Mouse (Mus musculus): ENCODE results near the gene Creb3l4. TPM values are rescaled to one million over a fixed set of nuclear protein-coding genes. Genes with fewer than 3 reads are reported as not detected.

The Creb3l4 gene
- polyA plus RNA-seq (2021; fragmentation: Nextera tagmentation) = 0.39 and 0.41 TPM in 2 replicates
- long read RNA-seq, experiment 1 = 0 reads
- long read RNA-seq, experiment 2, partial matches to known transcripts = 0 of 2 reads
- long read RNA-seq, experiment 2, other reads (novel, unspliced or antisense) = 2 of 2 reads

DNA sequence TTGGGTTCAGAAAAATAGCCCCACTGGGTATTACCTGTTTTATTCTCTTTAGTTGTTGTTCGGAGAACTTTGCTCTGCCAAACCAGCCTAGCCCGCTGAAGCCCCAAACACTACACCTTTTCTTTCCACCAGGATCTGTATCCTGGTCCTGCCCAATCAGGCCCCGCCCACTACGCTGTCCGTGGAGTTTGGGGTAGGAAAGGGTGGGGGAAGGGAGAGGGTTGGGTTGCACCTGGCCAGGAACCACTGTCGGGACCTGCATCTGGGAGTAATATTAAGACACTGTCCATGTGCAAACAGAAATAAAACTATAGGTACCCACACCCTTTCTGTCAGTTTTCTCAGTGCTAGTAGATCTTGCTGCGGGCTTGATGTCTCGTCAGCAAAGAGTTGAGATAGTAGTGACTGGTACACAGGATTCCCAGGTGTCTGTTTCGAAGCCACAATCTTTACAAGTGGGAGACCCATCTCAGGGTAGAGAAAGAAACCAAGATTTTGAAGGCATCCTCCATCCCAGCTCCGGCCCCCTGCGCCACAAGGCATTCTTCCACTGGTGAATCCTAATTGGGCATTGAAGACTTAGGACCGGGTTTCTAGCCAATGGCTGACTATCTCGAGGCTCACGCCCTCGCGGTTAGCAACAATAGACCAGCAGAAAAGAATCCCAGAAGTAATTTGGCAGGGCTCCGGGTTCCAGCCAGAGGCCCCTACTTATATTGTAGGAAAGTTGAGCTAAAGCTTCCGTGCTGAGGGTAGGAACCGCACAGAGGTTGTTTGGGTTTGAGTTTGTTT, at the start of gene Creb3l4:
Gene Creb3l4 (minus strand): TSS at position 529 of the 792 bp plus-strand sequence.

DNA sequence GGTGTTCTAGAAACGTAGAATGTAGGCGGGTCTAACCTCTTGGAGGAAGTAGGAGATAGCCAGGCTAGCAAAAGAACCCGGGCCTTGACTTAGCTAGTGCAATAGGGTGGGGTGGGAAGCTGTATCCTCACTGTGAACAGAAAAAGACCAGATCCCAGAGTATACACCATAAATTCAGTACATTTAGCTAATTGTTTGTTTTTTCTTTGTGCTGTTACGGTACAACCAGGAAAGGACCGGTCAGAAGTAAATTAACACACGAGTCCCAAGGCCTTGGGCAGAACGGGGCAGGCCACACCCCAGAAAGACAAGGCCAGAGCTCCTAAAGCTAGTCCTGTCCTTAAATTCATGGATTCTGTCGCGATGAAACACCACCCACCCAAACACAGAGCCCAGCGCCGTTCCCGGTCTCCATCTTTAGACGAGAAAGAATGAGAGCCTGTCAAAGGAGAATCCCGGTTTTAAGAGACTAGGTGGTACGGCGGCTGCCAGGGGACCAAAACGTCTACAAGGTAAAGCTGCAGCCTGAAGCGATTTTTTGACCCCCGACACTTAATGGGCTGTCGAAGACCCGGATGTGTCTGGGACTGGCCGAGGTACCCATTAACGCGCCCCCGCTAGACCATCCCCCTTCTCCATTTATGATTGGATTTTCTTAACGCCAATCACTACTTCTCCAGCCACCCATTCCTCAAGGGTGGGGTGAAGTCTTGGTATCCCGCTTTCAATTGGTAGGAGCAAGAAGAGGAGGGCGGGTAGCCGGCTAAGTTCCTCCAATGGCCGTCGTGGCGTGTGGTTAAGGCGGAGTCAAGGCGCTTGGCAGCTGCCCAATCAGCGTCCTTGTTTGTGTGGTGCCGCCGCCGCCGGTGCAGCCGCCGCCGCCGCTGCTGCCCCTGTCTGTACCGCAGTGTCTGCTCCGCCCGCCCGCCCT, 49.3 kb upstream of the Creb3l4 start, which contains the start of gene Gatad2b:
Gene Gatad2b (plus strand): TSS at position 834 of the 931 bp plus-strand sequence.

DNA sequence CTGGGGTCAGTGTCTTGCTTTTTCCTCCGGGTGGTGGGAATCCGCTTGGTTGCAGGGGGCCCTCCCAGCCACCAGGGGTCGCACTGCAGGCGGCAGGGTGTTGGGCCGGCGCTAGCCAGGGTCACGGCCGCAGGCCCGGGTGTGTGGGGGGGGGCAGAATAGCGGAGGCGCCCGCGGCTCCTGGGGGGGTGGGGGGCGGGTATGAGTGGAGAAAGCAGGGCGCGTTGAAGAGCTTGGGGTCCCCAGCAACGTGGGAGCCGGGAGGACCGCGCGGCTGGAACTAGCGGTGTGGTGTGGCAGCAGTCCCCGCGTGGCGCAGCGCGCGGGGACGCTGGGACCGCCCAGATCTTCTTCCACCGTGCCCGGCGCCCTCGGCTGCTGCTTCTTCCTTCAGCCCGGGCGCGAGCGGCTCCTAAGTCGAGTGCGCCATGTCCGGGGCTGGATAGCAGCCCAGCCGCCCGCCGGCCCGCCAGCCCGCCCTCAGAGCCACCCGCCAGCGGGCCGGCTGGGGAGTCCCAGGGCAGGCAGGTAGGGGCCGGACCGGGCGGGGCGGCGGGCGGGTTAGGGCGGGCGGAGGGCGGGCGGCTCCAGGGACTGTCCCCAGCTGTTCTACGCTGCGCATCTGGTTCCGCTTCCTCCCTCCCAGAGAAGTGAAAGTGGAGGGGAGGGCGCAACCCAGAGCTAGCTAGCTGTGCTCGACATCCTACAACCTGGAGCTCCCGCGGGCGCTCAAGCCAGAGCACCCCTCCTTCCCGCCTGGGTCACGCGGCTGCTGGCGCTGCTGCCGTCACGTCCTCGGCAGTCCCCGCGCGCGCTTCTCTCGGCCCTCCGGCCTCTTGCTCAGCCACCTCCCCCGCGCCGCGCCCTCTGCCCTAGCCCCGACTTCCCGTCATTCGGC, 22.0 kb upstream of the Creb3l4 start, which contains the start of gene Dennd4b:
Gene Dennd4b (plus strand): TSS at position 152 of the 898 bp plus-strand sequence.

DNA sequence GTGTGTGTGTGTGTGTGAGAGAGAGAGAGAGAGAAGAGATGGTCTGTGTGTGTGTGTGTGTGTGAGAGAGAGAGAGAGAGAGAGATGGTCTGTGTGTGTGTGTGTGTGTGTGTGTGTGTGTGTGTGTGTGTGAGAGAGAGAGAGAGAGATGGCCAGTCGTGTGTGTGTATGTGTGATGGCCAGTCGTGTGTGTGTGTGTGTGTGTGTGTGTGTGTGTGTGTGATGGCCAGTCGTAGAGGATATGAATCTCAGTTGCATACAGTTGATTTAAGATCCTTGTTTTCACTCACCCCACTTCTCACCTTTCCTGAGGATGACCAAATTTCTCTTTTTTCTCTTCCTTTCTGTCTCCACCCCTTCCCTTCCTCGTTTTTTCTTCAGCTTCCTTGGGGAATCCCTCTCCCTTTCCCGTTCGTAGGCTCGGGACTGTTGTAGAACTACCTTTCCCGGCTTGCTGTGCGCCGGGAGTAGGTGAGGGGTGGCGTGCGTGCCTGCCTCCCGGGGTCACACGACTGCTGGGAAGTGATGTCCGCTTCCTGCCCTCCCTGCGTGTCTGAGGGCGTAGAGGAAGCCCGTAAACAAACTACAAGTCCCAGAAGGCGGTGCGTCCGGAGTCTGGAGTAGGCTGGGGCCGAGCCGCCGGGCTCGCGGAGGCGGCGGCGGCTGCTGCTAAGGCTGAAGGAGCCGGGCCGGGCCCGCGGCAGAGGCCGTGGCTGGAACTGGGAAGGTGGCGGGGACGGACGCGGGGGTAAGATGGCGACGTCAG, 10.5 kb upstream of the Creb3l4 start, which contains the start of gene Crtc2:
Gene Crtc2 (plus strand): TSS at position 511 of the 766 bp plus-strand sequence.

DNA sequence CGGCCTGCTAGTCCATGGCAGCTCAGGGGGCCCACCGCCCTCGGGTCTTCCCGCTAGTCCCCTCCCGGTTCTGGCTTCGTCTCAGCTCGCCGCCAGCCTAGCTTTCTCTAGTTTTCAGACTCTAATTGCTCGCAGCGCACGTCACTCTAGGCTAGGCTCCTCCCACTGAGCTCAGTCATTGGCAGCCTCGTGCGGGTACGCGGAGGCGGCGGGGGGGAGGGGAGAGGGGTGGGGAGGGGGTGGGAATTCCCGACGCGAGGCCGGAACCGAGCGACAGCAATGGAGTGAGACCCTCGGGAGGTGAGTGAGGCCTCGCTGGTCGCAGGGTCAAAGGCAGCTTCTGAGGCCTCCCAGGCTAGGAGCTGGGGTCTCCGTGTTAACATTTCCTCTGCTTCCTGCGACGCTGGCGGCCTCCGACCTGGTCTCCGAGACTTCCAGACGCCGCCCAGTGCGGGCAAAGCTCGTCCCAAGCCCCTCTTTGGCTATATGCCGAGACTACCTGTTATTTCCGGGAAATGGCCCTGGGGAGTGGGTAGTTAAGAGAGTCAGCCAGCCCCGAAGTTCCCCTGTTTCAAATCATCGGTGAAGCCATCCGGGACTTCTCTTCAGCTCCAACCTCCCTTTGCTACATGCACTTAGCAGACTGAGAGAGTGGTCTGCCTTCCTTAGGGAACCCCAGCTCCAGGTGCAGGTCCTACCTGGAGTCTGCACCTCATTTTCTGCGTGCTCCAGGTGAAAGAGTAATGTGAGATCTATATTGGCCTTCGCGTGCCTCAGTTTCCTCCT, 4.8 kb upstream of the Creb3l4 start, which contains the start of gene Slc39a1:
Gene Slc39a1 (plus strand): TSS at position 213 of the 786 bp plus-strand sequence.

DNA sequence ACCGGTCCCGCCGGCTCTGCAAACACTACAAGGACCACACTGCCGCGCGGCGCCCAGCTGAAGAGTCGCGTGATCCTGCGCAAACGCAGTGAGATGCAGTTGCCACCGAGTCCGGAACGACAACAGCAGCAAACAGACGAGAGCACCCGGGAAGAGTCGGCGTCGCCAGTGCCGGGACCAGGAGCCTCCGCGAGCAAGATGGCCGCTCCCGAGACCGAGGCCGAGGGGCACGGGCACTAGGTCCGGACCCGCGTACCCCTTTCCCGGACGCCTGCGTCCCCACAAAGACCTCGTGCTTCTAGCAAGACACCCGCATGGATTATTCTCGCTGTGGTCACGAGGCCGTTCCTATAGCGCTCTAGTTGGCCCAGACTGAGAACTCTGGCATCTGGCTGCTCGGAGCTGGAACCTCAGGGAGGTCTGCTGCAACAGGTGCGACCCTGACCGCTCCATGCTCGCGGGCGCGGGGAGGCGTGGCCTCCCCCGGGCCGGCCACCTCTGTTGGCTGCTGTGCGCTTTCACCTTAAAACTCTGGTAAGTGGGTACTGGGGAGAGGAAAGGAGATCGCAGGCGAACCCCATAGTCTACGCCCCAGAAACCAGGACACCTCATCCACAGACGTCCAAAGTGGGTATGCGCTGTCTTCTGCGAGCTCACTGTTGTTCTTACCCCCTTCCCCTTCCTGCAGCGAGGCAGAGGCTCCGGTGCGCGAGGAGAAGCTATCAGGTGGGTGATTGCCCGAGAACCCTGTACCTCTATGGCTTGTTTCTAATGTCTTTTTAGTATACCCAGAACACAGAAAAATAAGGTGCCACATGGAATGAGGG, 11.6 kb downstream of the Creb3l4 start, which contains the start of gene Jtb:
Gene Jtb (plus strand): TSS at position 91 of the 827 bp plus-strand sequence.

DNA sequence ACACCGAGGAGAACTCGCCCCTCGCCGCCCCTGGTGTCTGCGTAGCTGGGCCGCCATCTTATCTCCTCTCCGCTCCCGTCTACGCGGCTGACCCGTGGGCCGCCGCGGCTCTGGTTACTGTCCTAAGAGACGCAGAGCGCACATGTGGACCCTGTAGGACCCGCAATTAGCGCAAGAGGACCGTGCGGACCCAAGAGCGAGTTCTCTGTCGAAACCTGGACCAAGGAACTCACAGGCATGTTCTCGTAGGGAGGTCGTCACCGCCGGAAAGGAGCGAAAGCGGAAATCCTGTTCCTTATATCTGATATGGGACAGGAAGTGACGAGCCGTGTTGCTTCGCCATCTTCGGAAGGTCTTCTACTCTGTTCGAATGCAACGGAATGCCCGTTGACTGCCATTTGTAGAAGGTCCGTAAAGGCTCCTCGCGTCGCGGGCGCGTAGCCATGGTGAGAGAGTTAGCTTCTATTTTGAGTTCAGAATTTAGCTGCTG, 29.9 kb downstream of the Creb3l4 start, which contains the start of the genes Rps27 and Rab13:
Gene Rps27 (minus strand): TSS at position 275 of the 490 bp plus-strand sequence.
Gene Rab13 (plus strand): TSS at position 319 of the 490 bp plus-strand sequence.

Small RNAs within 50 kb of the gene (microRNA-seq; reads per million reads assigned to microRNA genes)
- not detected for gene Mir7012

Other genes with a start within 250 kb of the Creb3l4 start
- gene Hax1, start 244.7 kb downstream of the Creb3l4 start, polyA plus RNA-seq (2021; fragmentation: Nextera tagmentation) = 96.3 and 106 TPM in 2 replicates
- gene 4933434E20Rik, start 191.9 kb downstream of the Creb3l4 start, polyA plus RNA-seq (2021; fragmentation: Nextera tagmentation) = 365 and 533 TPM in 2 replicates
- gene Ubap2l, start 190.9 kb downstream of the Creb3l4 start, polyA plus RNA-seq (2021; fragmentation: Nextera tagmentation) = 82.2 and 108 TPM in 2 replicates
- gene Tpm3, start 170.9 kb downstream of the Creb3l4 start, polyA plus RNA-seq (2021; fragmentation: Nextera tagmentation) = 181 TPM in 2 replicates
- gene Nup210l, start 139.4 kb downstream of the Creb3l4 start, polyA plus RNA-seq (2021; fragmentation: Nextera tagmentation) = 0.03 TPM in 2 replicates
- 2,829 and 2,904 TPM in 2 replicates for gene Rps27, start 29.9 kb downstream of the Creb3l4 start, polyA plus RNA-seq (2021; fragmentation: Nextera tagmentation)
- gene Rab13, start 29.8 kb downstream of the Creb3l4 start, polyA plus RNA-seq (2021; fragmentation: Nextera tagmentation) = 8.7 and 9.8 TPM in 2 replicates
- gene Jtb, start 11.9 kb downstream of the Creb3l4 start, polyA plus RNA-seq (2021; fragmentation: Nextera tagmentation) = 86.0 and 94.4 TPM in 2 replicates
- 89.8 and 134 TPM in 2 replicates for gene Slc39a1, start 4.7 kb upstream of the Creb3l4 start, polyA plus RNA-seq (2021; fragmentation: Nextera tagmentation)
- 12.7 and 14.4 TPM in 2 replicates for gene Crtc2, start 10.7 kb upstream of the Creb3l4 start, polyA plus RNA-seq (2021; fragmentation: Nextera tagmentation)
- gene Dennd4b, start 21.7 kb upstream of the Creb3l4 start, polyA plus RNA-seq (2021; fragmentation: Nextera tagmentation) = 6.4 and 6.6 TPM in 2 replicates
- 14.5 and 17.0 TPM in 2 replicates for gene Gatad2b, start 49.7 kb upstream of the Creb3l4 start, polyA plus RNA-seq (2021; fragmentation: Nextera tagmentation)
- gene Slc27a3, start 146.4 kb upstream of the Creb3l4 start, polyA plus RNA-seq (2021; fragmentation: Nextera tagmentation) = 3.6 TPM in 2 replicates
- gene Ints3, start 190.1 kb upstream of the Creb3l4 start, polyA plus RNA-seq (2021; fragmentation: Nextera tagmentation) = 12.0 and 12.8 TPM in 2 replicates
- gene Npr1, start 222.4 kb upstream of the Creb3l4 start, polyA plus RNA-seq (2021; fragmentation: Nextera tagmentation) = 0.78 and 0.92 TPM in 2 replicates
- 70.1 and 73.7 TPM in 2 replicates for gene Ilf2, start 232.6 kb upstream of the Creb3l4 start, polyA plus RNA-seq (2021; fragmentation: Nextera tagmentation)
- 91.8 and 96.6 TPM in 2 replicates for gene Snapin, start 247.5 kb upstream of the Creb3l4 start, polyA plus RNA-seq (2021; fragmentation: Nextera tagmentation)

Data from layer of hippocampus, adult 6 months (tissue).